Mouse (Mus musculus) cerebellum, adult 2 months (tissue): Measurements from ENCODE around the gene Cdk17.

Experiments
- CTCF ChIP-seq: fragments of 200-500 bp; IDR thresholded peaks from 2 replicates; pipeline ENCODE4 v1.5.1; 2011; ENCODE audit warnings: low read depth, mild to moderate bottlenecking, control low read depth, low read length, moderate library complexity, borderline replicate concordance; ENCODE audit not compliant: insufficient read depth
- POLR2A ChIP-seq: fragments of 200-500 bp; IDR thresholded peaks from 2 replicates; pipeline ENCODE4 v1.6.1; 2011; ENCODE audit warnings: low read length, control low read depth, borderline replicate concordance; ENCODE audit not compliant: insufficient read depth

GRCm38 (mm10) chr10:93309131-93309933, 148.7 kb downstream of the Cdk17 start:
- no peak for TF ChIP-seq CTCF
- no peak for TF ChIP-seq POLR2A
